Mouse (Mus musculus) erythroblast, embryonic 14.5 days (primary cell): ENCODE data around the gene Plcg2.

Experiments
- GATA1 ChIP-seq: IDR thresholded peaks from 2 replicates; pipeline ENCODE4 v1.6.1; 2012; ENCODE audit warnings: low read length, inconsistent platforms, mixed read lengths
- TAL1 ChIP-seq: IDR thresholded peaks from 3 replicates; pipeline ENCODE4 v1.6.1; 2012; ENCODE audit warnings: low read length, inconsistent platforms, mixed read lengths

- TF ChIP-seq TAL1: no peak
- TF ChIP-seq GATA1: no peak
These were observed 95.8 kb downstream of the Plcg2 start for GRCm38 (mm10) chr8:117593862-117594261.
